Mouse (Mus musculus): ENCODE data around the gene Hspbp1. TPM values are rescaled to one million over a fixed set of nuclear protein-coding genes. Genes with fewer than 3 reads are reported as not detected.

Gene Hspbp1
- polyA plus RNA-seq, 1 experiment from 2014 or later: 165 TPM

- 0 out of 2 replicates have a peak, but pooled peaks cover 4% of the 10 kb centered on the region for H3K36me3 ChIP-seq (replicated peaks)
- H3K9me3 ChIP-seq: no peaks in the 10 kb centered on the region
- H3K27ac ChIP-seq: no peak overlapping the region
- H3K27me3 ChIP-seq (replicated peaks): no peaks in the 10 kb centered on the region
- no peaks in the 10 kb centered on the region; the same call in 1 of the 2 replicates for H3K4me1 ChIP-seq
- 26% methylated on average over 4 of the region's 4 CpGs for WGBS
- H3K9ac ChIP-seq: no peak overlapping the region
- no peak overlapping the region for H3K4me3 ChIP-seq
- peak; percentile 62 for ATAC-seq (replicated peaks)
- H3K4me2 ChIP-seq: no peak overlapping the region
Measured at GRCm38 (mm10) chr7:4623544-4624189, 61.2 kb downstream of the Hspbp1 start.

GRCm38 (mm10) chr7:4619979-4620378 lies 64.9 kb downstream of the Hspbp1 start:
- no peak overlapping the region for H3K4me3 ChIP-seq
- no peak for ATAC-seq (replicated peaks)
- WGBS: 34% methylated on average over 1 of the region's 1 CpGs
- no peak overlapping the region for H3K4me2 ChIP-seq
- no peaks in the 10 kb centered on the region; the same call in 1 of the 2 replicates for H3K4me1 ChIP-seq
- H3K27ac ChIP-seq: no peak overlapping the region
- no peaks in the 10 kb centered on the region for H3K27me3 ChIP-seq (replicated peaks)
- H3K36me3 ChIP-seq (replicated peaks): no peaks in the 10 kb centered on the region
- H3K9me3 ChIP-seq: no peaks in the 10 kb centered on the region
- no peak overlapping the region for H3K9ac ChIP-seq

- H3K27me3 ChIP-seq (replicated peaks): no peaks in the 10 kb centered on the region
- 82% methylated on average over 14 of the region's 14 CpGs for WGBS
Measured at GRCm38 (mm10) chr7:4613740-4614403, 71.0 kb downstream of the Hspbp1 start.

DNA sequence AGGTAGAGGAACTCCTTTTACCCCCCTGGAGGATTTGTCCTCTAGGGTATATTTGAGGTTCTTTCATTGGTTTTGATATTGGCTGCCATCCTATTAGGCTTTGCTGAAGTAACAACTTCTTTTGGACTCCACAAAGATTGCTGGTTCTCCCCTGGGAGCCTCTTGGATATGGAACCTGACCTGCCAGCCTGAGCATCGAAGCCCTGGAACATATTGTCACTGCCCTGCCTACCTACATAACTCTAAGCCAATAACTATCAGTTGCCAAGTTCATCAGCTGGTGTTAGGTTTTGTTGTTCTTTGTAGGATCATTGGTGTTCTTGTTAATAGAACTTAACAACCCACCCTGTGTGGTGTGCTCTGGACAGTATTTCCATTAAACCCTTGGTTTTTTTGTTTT lies 71.9 kb downstream of the Hspbp1 start:
- no peaks in the 10 kb centered on the region for H3K4me1 ChIP-seq
- no peaks in the 10 kb centered on the region for H3K27me3 ChIP-seq (replicated peaks)
- ATAC-seq (replicated peaks): no peak
- H3K9ac ChIP-seq: no peak overlapping the region
- H3K4me3 ChIP-seq: no peak overlapping the region
- no peak overlapping the region for H3K4me2 ChIP-seq
- no peaks in the 10 kb centered on the region for H3K36me3 ChIP-seq (replicated peaks)
- no peaks in the 10 kb centered on the region for H3K9me3 ChIP-seq
- no peak overlapping the region for H3K27ac ChIP-seq
- 83% methylated on average over 1 of the region's 1 CpGs for WGBS

More at GRCm38 (mm10) chr7:4613740-4614403, 71.0 kb downstream of the Hspbp1 start:
- Histone ChIP-seq H3K9ac (no peak overlapping the region), H3K4me2 (no peak overlapping the region), H3K4me1 (no peaks in the 10 kb centered on the region), H3K9me3 (no peaks in the 10 kb centered on the region), H3K27ac (no peak overlapping the region), H3K4me3 (no peak overlapping the region), H3K36me3 (replicated peaks) (no peaks in the 10 kb centered on the region)
- ATAC-seq (replicated peaks): no peak

DNA sequence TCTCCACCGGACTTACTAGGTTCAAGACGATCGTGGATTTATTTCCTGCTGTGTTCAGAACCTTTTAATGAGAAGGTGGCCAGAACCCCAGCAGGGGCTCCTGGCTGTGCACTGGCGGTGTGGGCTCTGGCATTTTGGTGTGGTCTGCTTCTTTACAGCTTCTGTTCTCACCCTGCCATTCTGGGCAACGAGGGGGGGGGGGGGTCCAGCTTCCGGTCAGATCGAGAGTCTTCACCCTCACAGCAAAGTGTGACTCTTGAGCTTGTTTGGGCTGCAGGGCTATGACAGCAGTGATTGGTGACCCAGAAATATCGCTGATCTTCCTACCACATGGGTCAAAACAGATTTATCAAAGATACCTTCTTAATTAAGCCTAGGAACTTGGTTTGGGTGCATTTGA lies 72.5 kb downstream of the Hspbp1 start:
- Histone ChIP-seq H3K4me2 (no peak overlapping the region), H3K4me1 (no peaks in the 10 kb centered on the region), H3K9ac (no peak overlapping the region), H3K36me3 (replicated peaks) (no peaks in the 10 kb centered on the region), H3K27ac (no peak overlapping the region), H3K9me3 (no peaks in the 10 kb centered on the region), H3K4me3 (no peak overlapping the region), H3K27me3 (replicated peaks) (no peaks in the 10 kb centered on the region)
- WGBS: 61% methylated on average over 8 of the region's 8 CpGs
- no peak for ATAC-seq (replicated peaks)

DNA sequence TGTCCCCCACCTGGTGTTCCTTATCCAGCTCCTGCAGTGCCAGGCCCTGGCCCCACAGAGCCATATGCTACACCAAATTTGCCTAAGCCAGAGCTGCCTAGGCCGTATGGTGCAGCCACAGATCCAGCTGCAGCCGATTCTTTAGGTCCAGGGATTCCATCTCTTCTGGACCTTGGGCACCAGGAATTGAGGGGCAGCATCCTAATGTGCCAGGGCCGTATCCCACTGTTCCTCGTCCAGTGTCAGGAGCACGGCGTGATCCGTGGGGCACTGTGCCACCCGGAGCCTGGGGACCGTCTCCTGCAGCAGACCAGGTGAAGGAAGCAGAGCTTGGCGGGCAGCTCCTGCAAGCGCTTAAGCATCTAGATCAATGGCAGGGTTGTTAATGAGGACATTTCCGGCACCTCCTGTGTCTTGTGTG lies 72.9 kb downstream of the Hspbp1 start:
- no peaks in the 10 kb centered on the region for H3K27me3 ChIP-seq (replicated peaks)
- H3K9me3 ChIP-seq: no peaks in the 10 kb centered on the region
- no peak for ATAC-seq (replicated peaks)
- H3K4me3 ChIP-seq: no peak overlapping the region
- WGBS: 80% methylated on average over 12 of the region's 12 CpGs
- no peak overlapping the region for H3K27ac ChIP-seq
- H3K9ac ChIP-seq: no peak overlapping the region
- H3K36me3 ChIP-seq (replicated peaks): no peaks in the 10 kb centered on the region
- H3K4me1 ChIP-seq: no peaks in the 10 kb centered on the region
- no peak overlapping the region for H3K4me2 ChIP-seq

DNA sequence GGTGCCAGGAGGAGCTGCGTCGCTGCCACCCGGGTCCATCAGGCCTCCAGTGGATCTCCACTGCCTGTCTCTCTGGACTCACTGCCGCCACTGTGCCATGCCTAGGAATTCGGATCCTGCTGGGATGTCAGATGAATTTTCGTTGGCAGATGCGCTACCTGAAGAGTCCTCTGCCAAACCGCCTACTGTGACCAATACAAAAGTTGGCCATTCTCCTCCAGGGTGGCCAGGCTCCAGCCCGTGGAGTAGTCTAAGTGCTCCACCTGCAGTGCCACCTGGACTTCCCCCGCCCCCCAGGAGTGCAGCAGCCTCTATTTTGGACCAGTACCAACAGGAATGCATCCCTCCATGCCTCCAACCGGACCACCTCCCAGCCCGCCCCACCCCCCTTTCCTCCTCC lies 73.4 kb downstream of the Hspbp1 start:
- WGBS: 84% methylated on average over 12 of the region's 12 CpGs
- no peaks in the 10 kb centered on the region for H3K27me3 ChIP-seq (replicated peaks)
- no peak for ATAC-seq (replicated peaks)
- no peaks in the 10 kb centered on the region for H3K36me3 ChIP-seq (replicated peaks)
- H3K9ac ChIP-seq: no peak overlapping the region
- H3K9me3 ChIP-seq: no peaks in the 10 kb centered on the region
- no peak overlapping the region for H3K27ac ChIP-seq
- H3K4me3 ChIP-seq: no peak overlapping the region
- no peaks in the 10 kb centered on the region for H3K4me1 ChIP-seq
- H3K4me2 ChIP-seq: no peak overlapping the region

Other genes starting within 250 kb of the Hspbp1 start
- 44.4 and 46.5 TPM in 2 replicates for gene Rdh13, start 239.4 kb downstream of the Hspbp1 start, polyA plus RNA-seq (2015; fragmentation: Nextera tagmentation; extraction: Ambion mirVana)
- gene Eps8l1, start 224.4 kb downstream of the Hspbp1 start, polyA plus RNA-seq (2015; fragmentation: Nextera tagmentation; extraction: Ambion mirVana): 13.1 and 13.2 TPM in 2 replicates
- 50.3 and 51.3 TPM in 2 replicates for gene Ppp1r12c, start 183.4 kb downstream of the Hspbp1 start, polyA plus RNA-seq (2015; fragmentation: Nextera tagmentation; extraction: Ambion mirVana)
- 4.1 and 4.3 TPM in 2 replicates for gene Tnnt1, start 168.7 kb downstream of the Hspbp1 start, polyA plus RNA-seq (2015; fragmentation: Nextera tagmentation; extraction: Ambion mirVana)
- 1.4 and 3.5 TPM in 2 replicates for gene Tnni3, start 160.8 kb downstream of the Hspbp1 start, polyA plus RNA-seq (2015; fragmentation: Nextera tagmentation; extraction: Ambion mirVana)
- gene Dnaaf3, start 152.6 kb downstream of the Hspbp1 start, polyA plus RNA-seq (2015; fragmentation: Nextera tagmentation; extraction: Ambion mirVana): 2.3 and 2.8 TPM in 2 replicates
- gene Syt5, start 137.5 kb downstream of the Hspbp1 start, polyA plus RNA-seq (2015; fragmentation: Nextera tagmentation; extraction: Ambion mirVana): 155 and 162 TPM in 2 replicates
- gene Ptprh, start 81.0 kb downstream of the Hspbp1 start, polyA plus RNA-seq (2015; fragmentation: Nextera tagmentation; extraction: Ambion mirVana): 0.75 and 1.3 TPM in 2 replicates
- 3.8 and 4.2 TPM in 2 replicates for gene Tmem86b, start 53.6 kb downstream of the Hspbp1 start, polyA plus RNA-seq (2015; fragmentation: Nextera tagmentation; extraction: Ambion mirVana)
- gene Ppp6r1, start 26.0 kb downstream of the Hspbp1 start, polyA plus RNA-seq (2015; fragmentation: Nextera tagmentation; extraction: Ambion mirVana): 10.5 TPM in 2 replicates
- 8.6 TPM in 2 replicates for gene Brsk1, start 5.5 kb upstream of the Hspbp1 start, polyA plus RNA-seq (2015; fragmentation: Nextera tagmentation; extraction: Ambion mirVana)
- gene Tmem150b, start 40.2 kb upstream of the Hspbp1 start, polyA plus RNA-seq (2015; fragmentation: Nextera tagmentation; extraction: Ambion mirVana): 0.09 and 0.25 TPM in 2 replicates
- gene Kmt5c, start 55.0 kb upstream of the Hspbp1 start, polyA plus RNA-seq (2015; fragmentation: Nextera tagmentation; extraction: Ambion mirVana): 75.3 and 77.2 TPM in 2 replicates
- gene Cox6b2, start 68.0 kb upstream of the Hspbp1 start, polyA plus RNA-seq (2015; fragmentation: Nextera tagmentation; extraction: Ambion mirVana): 21.6 and 23.6 TPM in 2 replicates
- not detected in 2 replicates for gene Fam71e2, start 86.2 kb upstream of the Hspbp1 start, polyA plus RNA-seq (2015; fragmentation: Nextera tagmentation; extraction: Ambion mirVana)
- gene Il11, start 97.8 kb upstream of the Hspbp1 start, polyA plus RNA-seq (2015; fragmentation: Nextera tagmentation; extraction: Ambion mirVana): 1.0 and 1.6 TPM in 2 replicates
- not detected in 2 replicates for gene Tmem190, start 97.9 kb upstream of the Hspbp1 start, polyA plus RNA-seq (2015; fragmentation: Nextera tagmentation; extraction: Ambion mirVana)
- 5.4 and 5.8 TPM in 2 replicates for gene Tmem238, start 104.6 kb upstream of the Hspbp1 start, polyA plus RNA-seq (2015; fragmentation: Nextera tagmentation; extraction: Ambion mirVana)
- 186 and 187 TPM in 2 replicates for gene Rpl28, start 107.8 kb upstream of the Hspbp1 start, polyA plus RNA-seq (2015; fragmentation: Nextera tagmentation; extraction: Ambion mirVana)
- gene Ube2s, start 127.5 kb upstream of the Hspbp1 start, polyA plus RNA-seq (2015; fragmentation: Nextera tagmentation; extraction: Ambion mirVana): 265 and 288 TPM in 2 replicates
- gene Shisa7, start 159.6 kb upstream of the Hspbp1 start, polyA plus RNA-seq (2015; fragmentation: Nextera tagmentation; extraction: Ambion mirVana): 15.3 and 16.6 TPM in 2 replicates
- 3.1 and 4.6 TPM in 2 replicates for gene Isoc2b, start 185.2 kb upstream of the Hspbp1 start, polyA plus RNA-seq (2015; fragmentation: Nextera tagmentation; extraction: Ambion mirVana)
- 0.54 and 0.57 TPM in 2 replicates for gene Isoc2a, start 192.1 kb upstream of the Hspbp1 start, polyA plus RNA-seq (2015; fragmentation: Nextera tagmentation; extraction: Ambion mirVana)
- gene Gm36210, start 221.4 kb upstream of the Hspbp1 start, polyA plus RNA-seq (2015; fragmentation: Nextera tagmentation; extraction: Ambion mirVana): 0.40 and 0.65 TPM in 2 replicates
- 4.5 and 4.6 TPM in 2 replicates for gene Zfp628, start 230.1 kb upstream of the Hspbp1 start, polyA plus RNA-seq (2015; fragmentation: Nextera tagmentation; extraction: Ambion mirVana)
- gene Nat14, start 237.0 kb upstream of the Hspbp1 start, polyA plus RNA-seq (2015; fragmentation: Nextera tagmentation; extraction: Ambion mirVana): 46.3 and 47.7 TPM in 2 replicates
- gene Ssc5d, start 240.7 kb upstream of the Hspbp1 start, polyA plus RNA-seq (2015; fragmentation: Nextera tagmentation; extraction: Ambion mirVana): 1.0 and 1.4 TPM in 2 replicates